Mouse (Mus musculus) ES-E14 (cell line): ENCODE results near the gene Serpine2. TPM values are rescaled to one million over a fixed set of nuclear protein-coding genes. Genes with fewer than 3 reads are reported as not detected.

Experiments used
- DNase-seq: peaks from one replicate; pipeline ENCODE4 v3.0.0-alpha.2; 2013; ENCODE audit warnings: low read depth, low spot score
- H3K27ac ChIP-seq: 2 replicates; pipeline ENCODE4 v1.5.1; 2012; ENCODE audit warnings: low read depth, mild to moderate bottlenecking, low read length, moderate library complexity, mixed read lengths; ENCODE audit not compliant: poor library complexity, insufficient read depth, severe bottlenecking
- H3K36me3 ChIP-seq: 2 replicates; pipeline ENCODE4 v1.6.1; 2012; ENCODE audit warnings: mild to moderate bottlenecking, low read length, moderate library complexity, mixed read lengths; ENCODE audit not compliant: control insufficient read depth, poor library complexity, insufficient read depth, severe bottlenecking
- H3K4me1 ChIP-seq, 2 experiments: fragments of 150-350 bp in 1 of 2; sonication (generic) in 1 of 2; 2 replicates each; pipeline ENCODE4 v1.6.1; 2012; ENCODE audit warnings: low read length in 2 of 2, mild to moderate bottlenecking in 1 of 2, mixed read lengths in 1 of 2; ENCODE audit not compliant: control insufficient read depth in 2 of 2, insufficient read depth in 2 of 2, poor library complexity in 1 of 2
- H3K4me3 ChIP-seq, 2 experiments: fragments of 150-350 bp in 1 of 2; sonication (generic) in 1 of 2; 2 replicates each; pipeline ENCODE4 v1.5.1; 2012; ENCODE audit warnings: low read length in 2 of 2, low read depth in 1 of 2, mild to moderate bottlenecking in 1 of 2, mixed read lengths in 1 of 2; ENCODE audit not compliant: insufficient read depth in 1 of 2, poor library complexity in 1 of 2, severe bottlenecking in 1 of 2
- H3K9ac ChIP-seq: 2 replicates; pipeline ENCODE4 v1.6.1; 2012; ENCODE audit warnings: low read depth, mild to moderate bottlenecking, low read length, mixed read lengths; ENCODE audit not compliant: poor library complexity, insufficient read depth, severe bottlenecking
- H3K9me3 ChIP-seq: fragments of 150-350 bp; sonication (generic); 2 replicates; pipeline ENCODE4 v1.6.1; 2012; ENCODE audit warnings: low read depth, mild to moderate bottlenecking, low read length; ENCODE audit not compliant: control insufficient read depth, insufficient read depth
- CHD2 ChIP-seq: IDR thresholded peaks from 2 replicates; pipeline ENCODE4 v1.6.1; 2014; ENCODE audit warnings: mild to moderate bottlenecking, low read depth, low read length, inconsistent platforms
- HCFC1 ChIP-seq: IDR thresholded peaks from 2 replicates; pipeline ENCODE4 v1.6.1; 2012; ENCODE audit warnings: low read length, inconsistent platforms, borderline replicate concordance; ENCODE audit not compliant: insufficient read depth
- MAFK ChIP-seq: IDR thresholded peaks from 2 replicates; pipeline ENCODE4 v1.6.1; 2014; ENCODE audit warnings: mild to moderate bottlenecking, low read depth, low read length, inconsistent platforms; ENCODE audit not compliant: insufficient read depth
- ZC3H11A ChIP-seq: IDR thresholded peaks from 2 replicates; pipeline ENCODE4 v1.6.1; 2012; ENCODE audit warnings: low read depth, mild to moderate bottlenecking, inconsistent platforms, low read length, borderline replicate concordance
- ZNF384 ChIP-seq: IDR thresholded peaks from 2 replicates; pipeline ENCODE4 v1.6.1; 2012; ENCODE audit warnings: low read depth, low read length, inconsistent platforms
- in situ Hi-C, 2 experiments: fragments of 600-800 bp; cut with MboI; formaldehyde crosslinking; loops; one replicate each; pipeline ENCODE4 v1.15.1; 2025; ENCODE audit warnings: low sequenced_read_pairs in 2 of 2, inconsistent platforms in 1 of 2; ENCODE audit not compliant: unreplicated experiment in 2 of 2
- total RNA-seq: library from RNA; depleted of rRNA; stranded (reverse); fragments of 300-350 nt; gene quantifications from 2 replicates; pipeline ENCODE4 v1.2.3, GENCODE M21; 2012

The Serpine2 gene
- total RNA-seq, 1 experiment, result 37.0 TPM

DNA sequence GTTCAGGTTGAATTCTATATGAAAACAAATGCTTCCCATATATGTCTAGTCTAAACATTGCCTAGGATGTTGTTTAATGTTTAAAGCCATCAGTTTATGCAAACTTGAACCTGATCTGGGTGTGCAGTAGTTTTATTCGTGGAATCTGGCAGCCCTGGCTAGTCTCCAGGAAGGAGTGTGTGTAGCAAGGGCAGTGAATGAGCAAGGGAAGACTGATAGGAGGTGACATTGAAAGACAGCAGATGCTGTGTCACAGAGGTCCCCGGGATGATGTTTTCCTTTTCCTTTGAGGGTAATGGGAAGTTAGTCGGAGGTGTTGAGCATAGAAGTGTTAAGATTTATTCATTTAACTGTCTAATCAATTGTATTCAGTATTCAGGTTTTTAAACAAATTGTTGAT is 21.7 kb upstream of the Serpine2 start:
- H3K36me3 ChIP-seq, result no peaks in the 10 kb centered on the region
- H3K27ac ChIP-seq, result no peak overlapping the region
- H3K4me3 ChIP-seq, result no peak overlapping the region
- no peaks in the 10 kb centered on the region for H3K9me3 ChIP-seq
- H3K4me1 ChIP-seq, result no peaks in the 10 kb centered on the region
- TF ChIP-seq ZNF384 (no peak), MAFK (no peak), CHD2 (no peak), HCFC1 (no peak), ZC3H11A (no peak)
- in situ Hi-C loops, result no loop called here
- no peak for DNase-seq
- H3K9ac ChIP-seq, result no peak overlapping the region

DNA sequence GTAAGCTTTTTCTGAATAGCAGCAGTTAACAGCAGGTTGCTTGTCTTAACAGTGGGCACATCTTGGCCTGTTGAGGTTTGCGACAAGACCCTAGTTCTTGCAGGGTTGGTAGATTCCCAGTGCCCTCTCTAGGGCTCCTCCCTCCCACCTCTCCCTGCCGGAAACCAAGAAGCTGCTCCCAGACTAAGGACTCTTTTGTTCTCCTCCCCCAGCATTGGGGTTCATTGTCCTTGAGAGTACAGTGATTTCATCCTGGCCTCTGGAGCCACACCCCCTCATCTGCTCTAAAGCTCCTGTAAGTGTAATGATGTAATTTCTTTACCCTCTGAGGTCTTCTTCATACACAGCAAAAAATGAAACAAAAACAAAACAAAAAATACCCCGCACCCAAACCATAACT is 13.8 kb upstream of the Serpine2 start:
- Histone ChIP-seq H3K9me3 (no peaks in the 10 kb centered on the region), H3K9ac (no peak overlapping the region), H3K27ac (no peak overlapping the region), H3K4me1 (no peaks in the 10 kb centered on the region), H3K4me3 (no peak overlapping the region), H3K36me3 (no peaks in the 10 kb centered on the region)
- no peak for TF ChIP-seq MAFK
- no peak for TF ChIP-seq ZC3H11A
- TF ChIP-seq ZNF384, result no peak
- no peak for TF ChIP-seq CHD2
- TF ChIP-seq HCFC1, result no peak
- in situ Hi-C loops, result no loop called here
- DNase-seq, result no peak

- in situ Hi-C loops, result no loop called here
- peaks cover 0 to 3% of the 10 kb centered on the region in 2 experiments; a peak in 2 of 4 replicates for H3K4me1 ChIP-seq
- no peak for DNase-seq
Observed at GRCm38 (mm10) chr1:79860411-79861039, 455 bp downstream of the Serpine2 start.

GRCm38 (mm10) chr1:79859975-79860374 is 1.0 kb downstream of the Serpine2 start:
- in situ Hi-C loops, result no loop called here
- H3K36me3 ChIP-seq, result no peaks in the 10 kb centered on the region
- TF ChIP-seq ZC3H11A (no peak), HCFC1 (no peak), CHD2 (no peak), MAFK (no peak)
- H3K4me3 ChIP-seq, result no peak overlapping the region
- DNase-seq, result no peak
- H3K9ac ChIP-seq, result no peak overlapping the region
- no peaks in the 10 kb centered on the region for H3K9me3 ChIP-seq
- no peak overlapping the region for H3K27ac ChIP-seq
- H3K4me1 ChIP-seq, result peaks cover 0 to 3% of the 10 kb centered on the region in 2 experiments; a peak in 2 of 4 replicates

More at GRCm38 (mm10) chr1:79860411-79861039, 455 bp downstream of the Serpine2 start:
- Histone ChIP-seq H3K9me3 (no peaks in the 10 kb centered on the region), H3K36me3 (no peaks in the 10 kb centered on the region), H3K27ac (no peak overlapping the region), H3K9ac (no peak overlapping the region), H3K4me3 (no peak overlapping the region)
- no peak for TF ChIP-seq ZNF384
- TF ChIP-seq HCFC1, result no peak
- no peak for TF ChIP-seq MAFK
- no peak for TF ChIP-seq CHD2
- TF ChIP-seq ZC3H11A, result no peak

GRCm38 (mm10) chr1:79859026-79859425 is 2.0 kb downstream of the Serpine2 start:
- Histone ChIP-seq H3K36me3 (no peaks in the 10 kb centered on the region), H3K27ac (no peak overlapping the region), H3K4me1 (peaks cover 0 to 3% of the 10 kb centered on the region in 2 experiments; a peak in 2 of 4 replicates), H3K4me3 (peak overlapping the region; percentile 67; a peak in 3 of 4 replicates), H3K9ac (peak overlapping the region; percentile 60; the same call in 1 of the 2 replicates), H3K9me3 (no peaks in the 10 kb centered on the region)
- TF ChIP-seq ZC3H11A (no peak), ZNF384 (no peak), MAFK (no peak), CHD2 (no peak), HCFC1 (no peak)
- no peak for DNase-seq
- in situ Hi-C loops, result no loop called here
